Mouse (Mus musculus): ENCODE measurements around the gene Vmn2r48.
"Not testable (repeated sequence)": the region's sequence is repeated elsewhere in the genome, so short reads cannot be mapped to it uniquely, and the experiment has no call there.

Vmn2r48 gene

GRCm38 (mm10) chr7:9953485-9953884 lies at the start of gene Vmn2r48:
Vmn2r48 (minus strand) TSS chr7:9953585.
- DNase-seq (ENCODE audit: low read depth), result not testable (repeated sequence)

DNA sequence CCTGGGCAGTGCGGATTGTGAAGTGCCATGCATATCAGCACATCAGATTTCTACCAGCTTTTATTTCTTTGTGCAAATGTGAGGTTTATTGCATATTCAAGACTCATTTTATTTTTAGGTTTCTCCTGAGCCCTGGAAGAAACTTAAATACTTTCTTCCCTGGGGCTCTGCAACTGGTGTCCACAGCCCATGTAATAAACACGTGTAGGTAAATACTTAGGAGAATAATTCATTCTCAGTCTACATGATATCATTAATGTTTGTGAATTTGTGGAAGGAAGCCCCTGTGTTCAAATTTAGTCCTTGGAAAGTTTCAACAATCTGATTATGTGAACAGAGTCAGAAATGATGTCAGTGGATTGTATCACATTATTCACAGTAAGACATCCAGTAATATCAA lies 38.8 kb upstream of the Vmn2r48 start, which contains the start of gene Vmn2r49:
TSS of gene Vmn2r49 (minus strand) at position 101 of the 400 bp plus-strand sequence.
- DNase-seq (ENCODE audit: low read depth), result not testable (repeated sequence)

Measured in fibroblast of lung, adult 2 months (primary cell).